Mouse (Mus musculus) leukemia stem cell, adult 10-12 weeks (primary cell): Measurements from ENCODE around the gene Creb3. TPM values are rescaled to one million over a fixed set of nuclear protein-coding genes. Genes with fewer than 3 reads are reported as not detected.

Experiments used
- polyA plus RNA-seq: library from polyadenylated mRNA; stranded (reverse); fragments of >175 nt; gene quantifications from 2 replicates; pipeline ENCODE4 v1.2.3, GENCODE M21; 2012; ENCODE audit warnings: low replicate concordance

Gene Creb3
- polyA plus RNA-seq, result 2.3 and 2.7 TPM in 2 replicates

DNA sequence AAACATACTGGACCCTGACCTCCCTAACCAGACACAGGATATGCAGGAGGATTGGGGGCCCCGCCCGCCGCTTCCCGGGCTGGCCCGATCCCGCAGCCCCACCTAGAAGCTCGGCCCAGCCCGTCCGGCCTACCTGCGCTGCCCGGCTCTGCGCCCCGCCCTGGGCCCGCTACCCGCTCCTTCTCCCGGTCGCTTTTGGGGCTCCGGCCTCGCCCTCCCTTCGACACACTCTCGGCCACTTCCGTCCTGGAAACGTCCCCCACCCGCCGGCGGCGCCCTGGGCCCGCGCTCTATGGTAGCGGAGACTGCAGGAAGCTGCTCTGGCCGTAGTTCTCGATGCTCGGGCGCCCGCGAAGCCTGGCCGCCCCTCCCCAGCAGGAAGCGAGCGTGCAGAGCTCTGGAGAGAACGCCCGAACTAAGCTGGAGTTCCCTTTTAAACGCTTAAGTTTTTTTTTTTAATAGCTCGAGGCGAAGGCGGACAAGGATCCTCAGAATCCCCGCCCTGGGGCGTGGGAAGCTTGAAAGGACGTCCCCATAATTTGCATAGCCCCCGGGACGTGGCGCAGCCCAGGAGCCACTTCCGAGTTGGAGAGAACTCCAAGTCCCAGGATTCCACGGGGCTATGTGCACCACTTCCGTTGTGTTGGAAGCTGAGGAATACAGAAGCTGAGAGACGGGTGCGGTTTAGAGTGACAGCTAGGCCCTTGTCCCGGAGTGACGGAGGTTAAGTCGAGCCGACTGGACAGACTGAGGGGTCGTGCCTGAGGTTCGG lies at the start of gene Creb3, which contains the start of gene Tln1:
Gene Creb3, plus strand, starts transcription at position 336 of the 772 bp plus-strand sequence.
Gene Tln1, minus strand, starts transcription at position 695 of the 772 bp plus-strand sequence.

DNA sequence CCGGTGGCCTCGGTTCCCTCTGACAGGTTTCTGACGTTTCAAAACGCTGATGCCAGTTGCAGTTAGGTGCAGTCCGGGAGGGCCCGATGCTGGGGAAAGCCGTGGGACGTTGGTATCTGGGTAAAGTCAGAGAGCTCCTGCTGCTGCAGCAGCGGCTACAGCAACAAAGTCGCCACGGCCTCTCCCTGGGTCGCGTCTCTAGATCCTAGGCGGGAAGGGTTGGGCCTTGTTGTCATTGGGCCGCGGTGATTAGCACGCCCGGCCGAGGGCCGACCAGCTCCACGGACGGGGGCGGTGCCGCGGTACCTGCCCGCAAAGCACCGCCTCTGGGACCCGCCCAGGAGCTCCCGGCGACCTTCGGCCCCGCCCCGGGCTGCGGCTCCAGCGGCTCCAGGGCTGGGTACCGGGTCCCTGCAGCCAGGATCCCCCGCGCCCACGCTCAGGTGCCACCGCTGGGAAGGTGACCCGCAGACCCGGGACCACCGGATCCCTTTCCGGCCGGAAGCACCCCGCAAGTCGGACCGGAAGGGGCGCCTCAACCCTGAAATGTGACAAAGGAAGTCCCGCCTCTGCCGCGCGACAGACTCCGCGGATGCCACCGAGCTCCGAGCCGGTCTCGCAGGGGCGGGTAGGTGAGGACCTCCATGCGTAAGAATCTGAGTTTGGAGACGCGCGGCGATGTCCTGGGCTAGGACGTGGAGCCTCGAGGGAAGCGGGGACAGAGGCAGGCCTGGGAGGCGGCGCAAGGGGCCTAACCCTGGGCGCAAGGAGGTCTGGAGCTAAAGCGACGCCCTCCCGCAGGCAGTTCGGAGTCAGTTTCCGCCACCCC lies 16.5 kb downstream of the Creb3 start, which contains the start of the genes Rgp1 and Gba2:
Gene Rgp1, plus strand, starts transcription at position 340 of the 829 bp plus-strand sequence.
Gene Gba2, minus strand, starts transcription at position 498 of the 829 bp plus-strand sequence.

GRCm38 (mm10) chr4:43584444-43585416 lies 22.6 kb downstream of the Creb3 start, which contains the start of gene Msmp:
Gene Msmp, minus strand, starts transcription at chr4:43584494.

Other genes with a start within 250 kb of the Creb3 start
- 4.6 and 5.8 TPM in 2 replicates for gene Rusc2, start 180.4 kb upstream of the Creb3 start, polyA plus RNA-seq
- gene Fam166b, start 133.2 kb upstream of the Creb3 start, polyA plus RNA-seq, result not detected in 2 replicates
- 61.5 and 66.9 TPM in 2 replicates for gene Tesk1, start 120.4 kb upstream of the Creb3 start, polyA plus RNA-seq
- 13.1 and 30.5 TPM in 2 replicates for gene Cd72, start 107.7 kb upstream of the Creb3 start, polyA plus RNA-seq
- 2.5 and 7.0 TPM in 2 replicates for gene Sit1, start 78.6 kb upstream of the Creb3 start, polyA plus RNA-seq
- 57.3 and 118 TPM in 2 replicates for gene Ccdc107, start 69.4 kb upstream of the Creb3 start, polyA plus RNA-seq
- 10.8 and 15.0 TPM in 2 replicates for gene Arhgef39, start 62.6 kb upstream of the Creb3 start, polyA plus RNA-seq
- gene Car9, start 55.4 kb upstream of the Creb3 start, polyA plus RNA-seq, result 0.71 TPM in 1 of 2 replicates, not detected in the other
- gene Tpm2, start 38.6 kb upstream of the Creb3 start, polyA plus RNA-seq, result 1.2 and 2.0 TPM in 2 replicates
- 171 and 216 TPM in 2 replicates for gene Tln1, start 359 bp downstream of the Creb3 start, polyA plus RNA-seq
- gene Rgp1, start 16.4 kb downstream of the Creb3 start, polyA plus RNA-seq, result 10.0 and 92.3 TPM in 2 replicates
- 5.8 and 15.7 TPM in 2 replicates for gene Gba2, start 16.5 kb downstream of the Creb3 start, polyA plus RNA-seq
- gene Msmp, start 22.2 kb downstream of the Creb3 start, polyA plus RNA-seq, result not detected in 2 replicates
- gene Npr2, start 69.6 kb downstream of the Creb3 start, polyA plus RNA-seq, result 0.08 and 0.18 TPM in 2 replicates
- gene Spag8, start 91.3 kb downstream of the Creb3 start, polyA plus RNA-seq, result not detected in 2 replicates
- 13.6 and 20.8 TPM in 2 replicates for gene Hint2, start 94.1 kb downstream of the Creb3 start, polyA plus RNA-seq
- 0.60 and 1.3 TPM in 2 replicates for gene Tmem8b, start 106.6 kb downstream of the Creb3 start, polyA plus RNA-seq
- not detected in 2 replicates for gene Fam221b, start 106.8 kb downstream of the Creb3 start, polyA plus RNA-seq
- not detected in 2 replicates for gene Olfr70, start 138.5 kb downstream of the Creb3 start, polyA plus RNA-seq
- 0.15 TPM in 1 of 2 replicates, not detected in the other for gene Olfr71, start 147.9 kb downstream of the Creb3 start, polyA plus RNA-seq
- gene Hrct1, start 164.9 kb downstream of the Creb3 start, polyA plus RNA-seq, result 0.11 TPM in 1 of 2 replicates, not detected in the other
- 0.03 TPM in 1 of 2 replicates, not detected in the other for gene Spaar, start 167.7 kb downstream of the Creb3 start, polyA plus RNA-seq
- not detected in 2 replicates for gene Olfr159, start 208.7 kb downstream of the Creb3 start, polyA plus RNA-seq